Mouse (Mus musculus) liver, embryonic 16.5 days (tissue): Measurements from ENCODE around the gene Nr1d2. TPM values are rescaled to one million over a fixed set of nuclear protein-coding genes. Genes with fewer than 3 reads are reported as not detected.

Experiments used
- ATAC-seq: fragments of 200-750 bp; cut with Nextera tagmentation; 2 replicates; pipeline ENCODE4 v1.8.0; 2017; ENCODE audit warnings: low read depth, mild to moderate bottlenecking, moderate number of reproducible peaks, moderate library complexity
- H3K27ac ChIP-seq: fragments of 300-500 bp; sonication (generic); 2 replicates; pipeline ENCODE4 v1.5.1; 2014; ENCODE audit warnings: mild to moderate bottlenecking, low read length
- H3K27me3 ChIP-seq: fragments of 300-500 bp; sonication (generic); 2 replicates; pipeline ENCODE4 v1.6.1; 2014; ENCODE audit warnings: low read depth, low read length, mixed read lengths; ENCODE audit not compliant: control insufficient read depth, insufficient read depth
- H3K36me3 ChIP-seq: fragments of 300-500 bp; sonication (generic); 2 replicates; pipeline ENCODE4 v1.6.1; 2014; ENCODE audit warnings: mild to moderate bottlenecking; ENCODE audit not compliant: control insufficient read depth, insufficient read depth
- H3K4me1 ChIP-seq: fragments of 300-500 bp; sonication (generic); 2 replicates; pipeline ENCODE4 v1.6.1; 2014; ENCODE audit warnings: low read depth, low read length, mixed read lengths; ENCODE audit not compliant: control insufficient read depth
- H3K4me2 ChIP-seq: fragments of 300-500 bp; sonication (generic); 2 replicates; pipeline ENCODE4 v1.6.1; 2014; ENCODE audit warnings: low read depth, low read length, mixed read lengths
- H3K4me3 ChIP-seq: fragments of 300-500 bp; sonication (generic); 2 replicates; pipeline ENCODE4 v1.5.1; 2014; ENCODE audit warnings: low read depth, mild to moderate bottlenecking, low read length
- H3K9ac ChIP-seq: fragments of 300-500 bp; sonication (generic); 2 replicates; pipeline ENCODE4 v1.6.1; 2014; ENCODE audit warnings: low read depth, low read length
- H3K9me3 ChIP-seq: fragments of 300-500 bp; sonication (generic); replicated peaks from 2 replicates; pipeline ENCODE4 v1.6.1; 2016; ENCODE audit warnings: low read length; ENCODE audit not compliant: control insufficient read depth
- WGBS: fragments of 180-500 bp; shearing (Covaris S2); extraction: QIAGEN DNeasy Blood & Tissue Kit; methylation state at CpG from one replicate; pipeline ENCODE4 v1.1.7; 2014; ENCODE audit not compliant: insufficient replicate concordance; 5-methylcytosine and 5-hydroxymethylcytosine counted together
- polyA plus RNA-seq: library from polyadenylated mRNA; unstranded; fragments of >200 nt; fragmentation: Nextera tagmentation; extraction: Ambion mirVana; gene quantifications from 2 replicates; pipeline ENCODE4 v1.2.1, GENCODE M21; 2015

Gene Nr1d2
- 1.5 and 1.7 TPM in 2 replicates for polyA plus RNA-seq

GRCm38 (mm10) chr14:18238750-18239731 is at the start of gene Nr1d2:
Gene Nr1d2, minus strand, starts transcription at chr14:18239127.
- H3K9me3 ChIP-seq: no peaks in the 10 kb centered on the region
- peak; percentile 77 for ATAC-seq
- H3K4me2 ChIP-seq: peak within 1 kb of the TSS; percentile 97
- peak within 1 kb of the TSS; percentile 74 for H3K27ac ChIP-seq
- peaks cover 10% of the 10 kb centered on the region for H3K4me1 ChIP-seq
- no peaks in the 10 kb centered on the region for H3K36me3 ChIP-seq
- H3K4me3 ChIP-seq: peak within 1 kb of the TSS; percentile 76
- 1% methylated on average over 61 of the region's 66 CpGs for WGBS
- H3K9ac ChIP-seq: peak within 1 kb of the TSS; percentile 59
- no peaks in the 10 kb centered on the region; the same call in 1 of the 2 replicates for H3K27me3 ChIP-seq

GRCm38 (mm10) chr14:18287391-18287790 is 48.5 kb upstream of the Nr1d2 start:
- no peaks in the 10 kb centered on the region for H3K9me3 ChIP-seq
- H3K4me3 ChIP-seq: no peak overlapping the region
- H3K4me1 ChIP-seq: no peaks in the 10 kb centered on the region
- H3K27me3 ChIP-seq: no peaks in the 10 kb centered on the region
- no peaks in the 10 kb centered on the region for H3K36me3 ChIP-seq
- H3K27ac ChIP-seq: no peak overlapping the region
- H3K4me2 ChIP-seq: no peak overlapping the region
- H3K9ac ChIP-seq: no peak overlapping the region
- WGBS: 67% methylated on average over 2 of the region's 2 CpGs
- no peak for ATAC-seq

- Histone ChIP-seq H3K9ac (no peak overlapping the region), H3K4me2 (no peak overlapping the region), H3K9me3 (no peaks in the 10 kb centered on the region), H3K4me1 (no peaks in the 10 kb centered on the region), H3K27me3 (no peaks in the 10 kb centered on the region), H3K36me3 (no peaks in the 10 kb centered on the region), H3K4me3 (no peak overlapping the region), H3K27ac (no peak overlapping the region)
- WGBS: 76% methylated on average over 2 of the region's 2 CpGs
- ATAC-seq: no peak
These were observed 47.5 kb upstream of the Nr1d2 start for GRCm38 (mm10) chr14:18286441-18286840.

- Histone ChIP-seq H3K9ac (no peak overlapping the region), H3K4me1 (no peaks in the 10 kb centered on the region), H3K4me2 (no peak overlapping the region), H3K27ac (no peak overlapping the region), H3K9me3 (no peaks in the 10 kb centered on the region), H3K27me3 (no peaks in the 10 kb centered on the region), H3K4me3 (no peak overlapping the region), H3K36me3 (no peaks in the 10 kb centered on the region)
- no peak for ATAC-seq
- WGBS: 75% methylated on average over 3 of the region's 3 CpGs
These were observed 46.5 kb upstream of the Nr1d2 start for GRCm38 (mm10) chr14:18285476-18285875.

GRCm38 (mm10) chr14:18284581-18284980 is 45.7 kb upstream of the Nr1d2 start:
- Histone ChIP-seq H3K27me3 (no peaks in the 10 kb centered on the region), H3K27ac (no peak overlapping the region), H3K36me3 (no peaks in the 10 kb centered on the region), H3K9ac (no peak overlapping the region), H3K4me2 (no peak overlapping the region), H3K9me3 (no peaks in the 10 kb centered on the region), H3K4me3 (no peak overlapping the region), H3K4me1 (no peaks in the 10 kb centered on the region)
- 66% methylated on average over 2 of the region's 2 CpGs for WGBS
- ATAC-seq: no peak

- Histone ChIP-seq H3K27ac (no peak overlapping the region), H3K4me3 (no peak overlapping the region), H3K4me1 (no peaks in the 10 kb centered on the region), H3K36me3 (peaks cover 11% of the 10 kb centered on the region), H3K9me3 (no peaks in the 10 kb centered on the region), H3K9ac (no peak overlapping the region), H3K4me2 (no peak overlapping the region), H3K27me3 (no peaks in the 10 kb centered on the region)
- no peak for ATAC-seq
- WGBS: 79% methylated on average over 5 of the region's 5 CpGs
These were observed 41.4 kb upstream of the Nr1d2 start for GRCm38 (mm10) chr14:18280375-18280774.

- Histone ChIP-seq H3K27me3 (no peaks in the 10 kb centered on the region), H3K36me3 (peaks cover 14% of the 10 kb centered on the region), H3K9ac (no peak overlapping the region), H3K4me3 (no peak overlapping the region), H3K4me2 (no peak overlapping the region), H3K4me1 (peaks cover 8% of the 10 kb centered on the region), H3K27ac (no peak overlapping the region), H3K9me3 (no peaks in the 10 kb centered on the region)
- WGBS: 58% methylated on average over 1 of the region's 1 CpGs
- no peak for ATAC-seq
These were observed 35.6 kb upstream of the Nr1d2 start for GRCm38 (mm10) chr14:18274526-18274925.

- 3% methylated on average over 7 of the region's 7 CpGs for WGBS
- Histone ChIP-seq H3K4me2 (peak overlapping the region; percentile 81), H3K9ac (peak overlapping the region; percentile 89), H3K4me1 (peaks cover 9% of the 10 kb centered on the region), H3K36me3 (peaks cover 16% of the 10 kb centered on the region), H3K27me3 (no peaks in the 10 kb centered on the region), H3K27ac (peak overlapping the region; percentile 88; the same call in 1 of the 2 replicates), H3K4me3 (peak overlapping the region; percentile 90), H3K9me3 (no peaks in the 10 kb centered on the region)
- no peak for ATAC-seq
These were observed 32.7 kb upstream of the Nr1d2 start for GRCm38 (mm10) chr14:18271666-18272065.
